Mouse (Mus musculus): ENCODE data around the gene Klk14. TPM values are rescaled to one million over a fixed set of nuclear protein-coding genes. Genes with fewer than 3 reads are reported as not detected.

Gene Klk14
- total RNA-seq (2014; rRNA removed; ENCODE audit: low replicate concordance) = not detected in 2 replicates
- not detected in 2 replicates for polyA plus RNA-seq (2015; fragmentation: Nextera tagmentation; extraction: Ambion mirVana)

DNA sequence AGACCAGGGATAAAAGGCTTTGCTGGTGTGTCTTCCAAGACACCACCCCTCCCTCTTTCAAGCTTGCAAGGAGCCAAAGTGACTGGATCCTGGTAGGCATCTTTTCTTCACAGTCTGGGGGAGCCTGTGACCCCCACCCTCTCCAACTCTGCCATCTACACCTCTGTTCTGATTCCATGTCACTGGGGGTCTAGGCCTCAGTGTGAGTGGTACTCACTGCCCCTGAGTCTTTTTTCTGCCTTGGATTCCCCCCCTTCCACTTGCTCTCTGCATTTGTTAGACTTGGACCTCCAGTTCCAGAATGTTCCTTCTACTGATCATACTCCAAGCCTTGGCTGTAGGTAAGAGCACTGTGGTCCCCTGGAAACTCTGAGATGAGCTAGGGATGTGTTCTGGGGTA lies at the start of gene Klk14:
Gene Klk14 (plus strand): TSS at position 301 of the 400 bp plus-strand sequence.
- no peaks in the 10 kb centered on the region for H3K4me1 ChIP-seq (ENCODE audit: control insufficient read depth, insufficient read depth)
- no peak within 1 kb of the TSS for H3K4me2 ChIP-seq (ENCODE audit: low read depth, low read length)
- no peak within 1 kb of the TSS for H3K27ac ChIP-seq (ENCODE audit: low read depth)
- ATAC-seq (ENCODE audit: insufficient read depth, low read depth) (no peak), DNase-seq (ENCODE audit: low spot score) (no peak)
- TF ChIP-seq EP300 (IDR thresholded peaks at IDR 0.05; ENCODE audit: low read depth) (no peak), CTCF (IDR thresholded peaks at IDR 0.05; ENCODE audit: low read depth) (no peak)
- no peaks in the 10 kb centered on the region for H3K36me3 ChIP-seq (replicated peaks; ENCODE audit: control insufficient read depth, insufficient read depth, low read length)
- no peak within 1 kb of the TSS for H3K9ac ChIP-seq (replicated peaks; ENCODE audit: low read depth, low read length)
- H3K9me3 ChIP-seq (replicated peaks; ENCODE audit: control insufficient read depth, low read length) = no peaks in the 10 kb centered on the region
- no peaks in the 10 kb centered on the region for H3K27me3 ChIP-seq (ENCODE audit: control insufficient read depth, insufficient read depth, low read length)
- H3K4me3 ChIP-seq (ENCODE audit: low read depth, low read length) = no peak within 1 kb of the TSS

DNA sequence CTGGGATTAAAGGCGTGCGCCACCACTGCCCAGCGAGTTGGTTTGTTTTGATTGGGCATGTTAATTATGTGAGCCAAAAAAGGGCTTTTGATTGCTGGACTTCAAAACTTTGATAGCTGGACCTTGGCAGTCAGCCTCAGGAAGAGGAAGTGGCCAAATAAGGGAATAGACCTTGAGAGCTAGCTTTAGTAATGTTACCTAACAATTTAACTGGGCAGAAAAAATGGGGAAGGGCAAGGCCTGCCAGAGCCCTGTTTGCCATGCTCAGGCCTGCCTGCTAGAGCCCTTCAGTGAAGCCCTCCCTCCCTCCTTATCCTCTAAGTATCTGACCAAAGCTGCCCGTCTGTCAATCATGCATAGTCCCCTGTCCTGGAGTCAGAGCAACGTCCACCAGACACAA lies 47.6 kb upstream of the Klk14 start:
- no peak overlapping the region for H3K4me3 ChIP-seq (ENCODE audit: low read depth, low read length)
- WGBS = 63% methylated on average over 5 of the region's 5 CpGs
- ATAC-seq (ENCODE audit: insufficient read depth, low read depth) = no peak
- no peaks in the 10 kb centered on the region for H3K9me3 ChIP-seq (replicated peaks; ENCODE audit: control insufficient read depth, low read length)
- H3K36me3 ChIP-seq (replicated peaks; ENCODE audit: control insufficient read depth, insufficient read depth, low read length) = no peaks in the 10 kb centered on the region
- H3K27ac ChIP-seq (ENCODE audit: low read depth) = no peak overlapping the region
- no peaks in the 10 kb centered on the region for H3K27me3 ChIP-seq (ENCODE audit: control insufficient read depth, insufficient read depth, low read length)
- no peak overlapping the region for H3K9ac ChIP-seq (replicated peaks; ENCODE audit: low read depth, low read length)
- no peak overlapping the region for H3K4me2 ChIP-seq (ENCODE audit: low read depth, low read length)
- DNase-seq (ENCODE audit: low spot score) = no peak
- no peak for TF ChIP-seq CTCF (IDR thresholded peaks at IDR 0.05; ENCODE audit: low read depth)
- TF ChIP-seq EP300 (IDR thresholded peaks at IDR 0.05; ENCODE audit: low read depth) = no peak
- H3K4me1 ChIP-seq (ENCODE audit: control insufficient read depth, insufficient read depth) = no peaks in the 10 kb centered on the region

- Histone ChIP-seq H3K27ac (ENCODE audit: low read depth) (no peak overlapping the region), H3K4me2 (ENCODE audit: low read depth, low read length) (no peak overlapping the region), H3K36me3 (replicated peaks; ENCODE audit: control insufficient read depth, insufficient read depth, low read length) (no peaks in the 10 kb centered on the region), H3K27me3 (ENCODE audit: control insufficient read depth, insufficient read depth, low read length) (no peaks in the 10 kb centered on the region), H3K9ac (replicated peaks; ENCODE audit: low read depth, low read length) (no peak overlapping the region), H3K4me1 (ENCODE audit: control insufficient read depth, insufficient read depth) (no peaks in the 10 kb centered on the region), H3K9me3 (replicated peaks; ENCODE audit: control insufficient read depth, low read length) (no peaks in the 10 kb centered on the region), H3K4me3 (ENCODE audit: low read depth, low read length) (no peak overlapping the region)
- WGBS = 66% methylated on average over 17 of the region's 17 CpGs
- DNase-seq (ENCODE audit: low spot score) (no peak), ATAC-seq (ENCODE audit: insufficient read depth, low read depth) (no peak)
- no peak for TF ChIP-seq CTCF (IDR thresholded peaks at IDR 0.05; ENCODE audit: low read depth)
Observed at GRCm38 (mm10) chr7:43643046-43643652, 47.1 kb upstream of the Klk14 start.

DNA sequence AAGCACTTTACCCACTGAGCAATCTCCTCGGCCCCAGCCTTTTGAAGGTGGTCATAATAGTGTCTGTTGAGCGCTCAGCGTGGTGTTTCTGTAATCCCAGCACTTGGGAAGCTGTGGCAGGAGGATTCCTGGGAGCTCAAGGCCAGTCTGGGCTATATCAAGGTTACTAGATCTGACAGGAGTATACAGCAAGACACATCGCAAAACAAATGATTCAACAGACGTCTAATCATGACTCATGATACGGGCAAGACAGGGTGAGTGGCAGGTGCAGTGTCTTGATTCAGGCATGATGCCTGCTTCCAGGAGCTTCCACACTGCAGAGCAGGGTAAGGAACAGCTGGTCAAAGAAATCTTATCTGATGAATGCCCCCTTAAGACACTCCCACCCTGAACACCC lies 37.5 kb upstream of the Klk14 start:
- Histone ChIP-seq H3K27me3 (ENCODE audit: control insufficient read depth, insufficient read depth, low read length) (no peaks in the 10 kb centered on the region), H3K36me3 (replicated peaks; ENCODE audit: control insufficient read depth, insufficient read depth, low read length) (no peaks in the 10 kb centered on the region), H3K4me1 (ENCODE audit: control insufficient read depth, insufficient read depth) (no peaks in the 10 kb centered on the region), H3K9me3 (replicated peaks; ENCODE audit: control insufficient read depth, low read length) (0 out of 2 replicates have a peak, but pooled peaks cover 5% of the 10 kb centered on the region), H3K4me2 (ENCODE audit: low read depth, low read length) (no peak overlapping the region), H3K4me3 (ENCODE audit: low read depth, low read length) (no peak overlapping the region), H3K27ac (ENCODE audit: low read depth) (no peak overlapping the region), H3K9ac (replicated peaks; ENCODE audit: low read depth, low read length) (no peak overlapping the region)
- DNase-seq (ENCODE audit: low spot score) (no peak), ATAC-seq (ENCODE audit: insufficient read depth, low read depth) (no peak)
- 78% methylated on average over 6 of the region's 6 CpGs for WGBS
- TF ChIP-seq EP300 (IDR thresholded peaks at IDR 0.05; ENCODE audit: low read depth) (no peak), CTCF (IDR thresholded peaks at IDR 0.05; ENCODE audit: low read depth) (no peak)

DNA sequence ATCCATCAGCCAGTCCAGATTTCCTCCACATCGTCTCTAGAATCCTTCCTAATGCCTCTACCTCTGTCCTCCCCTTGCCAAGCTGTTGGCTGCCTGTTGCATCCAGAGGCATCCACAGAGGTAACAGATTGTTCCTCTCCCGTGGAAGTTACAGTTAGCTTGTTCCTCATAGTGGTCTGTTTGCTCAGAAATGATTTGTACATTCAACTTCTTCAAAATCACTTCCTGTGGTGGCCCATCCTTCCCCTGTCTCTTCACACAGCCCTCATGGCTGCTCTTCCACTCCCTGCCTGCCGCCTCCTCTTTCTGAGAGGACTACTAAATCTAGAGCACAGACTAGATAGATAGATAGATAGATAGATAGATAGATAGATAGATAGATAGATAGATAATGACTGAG lies 35.7 kb upstream of the Klk14 start:
- Histone ChIP-seq H3K9ac (replicated peaks; ENCODE audit: low read depth, low read length) (no peak overlapping the region), H3K36me3 (replicated peaks; ENCODE audit: control insufficient read depth, insufficient read depth, low read length) (no peaks in the 10 kb centered on the region), H3K4me2 (ENCODE audit: low read depth, low read length) (no peak overlapping the region), H3K27ac (ENCODE audit: low read depth) (no peak overlapping the region), H3K27me3 (ENCODE audit: control insufficient read depth, insufficient read depth, low read length) (no peaks in the 10 kb centered on the region), H3K4me3 (ENCODE audit: low read depth, low read length) (no peak overlapping the region), H3K4me1 (ENCODE audit: control insufficient read depth, insufficient read depth) (no peaks in the 10 kb centered on the region), H3K9me3 (replicated peaks; ENCODE audit: control insufficient read depth, low read length) (0 out of 2 replicates have a peak, but pooled peaks cover 5% of the 10 kb centered on the region)
- 57% methylated on average over 3 of the region's 3 CpGs for WGBS
- ATAC-seq (ENCODE audit: insufficient read depth, low read depth) (no peak), DNase-seq (ENCODE audit: low spot score) (no peak)
- TF ChIP-seq EP300 (IDR thresholded peaks at IDR 0.05; ENCODE audit: low read depth) (no peak), CTCF (IDR thresholded peaks at IDR 0.05; ENCODE audit: low read depth) (no peak)

GRCm38 (mm10) chr7:43656232-43656631 lies 34.0 kb upstream of the Klk14 start:
- no peak overlapping the region for H3K27ac ChIP-seq (ENCODE audit: low read depth)
- no peaks in the 10 kb centered on the region for H3K36me3 ChIP-seq (replicated peaks; ENCODE audit: control insufficient read depth, insufficient read depth, low read length)
- 0 out of 2 replicates have a peak, but pooled peaks cover 5% of the 10 kb centered on the region for H3K9me3 ChIP-seq (replicated peaks; ENCODE audit: control insufficient read depth, low read length)
- H3K9ac ChIP-seq (replicated peaks; ENCODE audit: low read depth, low read length) = no peak overlapping the region
- 27% methylated on average over 6 of the region's 6 CpGs for WGBS
- H3K4me2 ChIP-seq (ENCODE audit: low read depth, low read length) = no peak overlapping the region
- TF ChIP-seq CTCF (IDR thresholded peaks at IDR 0.05; ENCODE audit: low read depth) (no peak), EP300 (IDR thresholded peaks at IDR 0.05; ENCODE audit: low read depth) (no peak)
- no peaks in the 10 kb centered on the region for H3K4me1 ChIP-seq (ENCODE audit: control insufficient read depth, insufficient read depth)
- no peak for DNase-seq (ENCODE audit: low spot score)
- H3K4me3 ChIP-seq (ENCODE audit: low read depth, low read length) = no peak overlapping the region
- no peak for ATAC-seq (ENCODE audit: insufficient read depth, low read depth)
- H3K27me3 ChIP-seq (ENCODE audit: control insufficient read depth, insufficient read depth, low read length) = no peaks in the 10 kb centered on the region

Data from heart, postnatal 0 days (tissue).